Mouse (Mus musculus) CH12F3 (cell line): ENCODE measurements around the gene Mast4.

Experiments
- in situ Hi-C: fragments of 300-500 bp; cut with MboI; formaldehyde crosslinking; loops from 2 replicates; pipeline ENCODE4 v1.14.3; 2020; ENCODE audit warnings: low sequenced_read_pairs

Gene Mast4

DNA sequence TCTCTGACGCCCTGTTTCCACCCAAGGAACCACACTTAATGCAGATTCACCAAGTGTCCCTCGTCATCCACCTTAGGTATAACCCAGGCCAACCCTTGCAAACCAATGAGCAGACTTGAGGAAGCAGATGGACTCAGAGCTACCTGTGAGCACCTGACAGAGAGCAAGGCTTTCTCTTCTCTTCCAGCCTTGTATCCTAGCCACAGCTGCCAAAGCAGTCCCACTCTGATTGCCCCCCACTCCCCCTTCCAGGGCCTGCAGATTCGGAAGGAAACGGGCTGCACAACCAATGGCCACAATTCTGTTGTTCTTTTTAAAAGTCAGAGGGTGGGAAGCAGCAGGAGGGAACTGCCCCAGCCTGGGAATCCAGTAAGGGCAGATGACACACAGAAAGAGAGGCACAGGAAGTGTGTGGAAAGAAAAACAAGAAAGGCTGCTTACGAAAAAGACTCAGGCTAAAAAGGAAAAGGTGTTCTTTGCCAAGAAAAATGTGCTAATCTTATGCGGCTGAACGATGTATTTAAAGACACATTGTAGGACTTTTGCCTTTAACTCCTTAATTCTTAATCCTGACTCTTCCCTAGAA, 266.6 kb downstream of the Mast4 start:
- in situ Hi-C loops: no loop called here

DNA sequence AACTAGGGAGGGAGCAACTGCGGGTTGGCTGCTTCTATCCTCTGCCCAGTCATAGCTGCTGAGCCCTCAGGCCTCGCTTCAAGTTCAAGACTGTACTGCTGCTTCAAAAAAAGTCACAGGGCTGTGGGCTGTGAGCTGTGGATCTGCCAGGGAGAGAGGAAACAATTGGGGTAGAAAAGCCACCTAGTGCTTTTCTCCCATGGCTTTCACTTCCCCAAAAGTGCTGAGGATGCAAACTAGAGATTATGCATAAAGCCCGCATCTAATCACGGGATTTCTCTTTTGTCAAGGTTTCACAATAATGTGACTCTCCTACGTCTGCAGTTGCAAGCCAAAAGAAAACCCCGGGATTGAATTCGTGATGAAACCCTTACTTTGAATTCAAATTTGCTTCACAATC, 268.9 kb downstream of the Mast4 start:
- in situ Hi-C loops: no loop called here

DNA sequence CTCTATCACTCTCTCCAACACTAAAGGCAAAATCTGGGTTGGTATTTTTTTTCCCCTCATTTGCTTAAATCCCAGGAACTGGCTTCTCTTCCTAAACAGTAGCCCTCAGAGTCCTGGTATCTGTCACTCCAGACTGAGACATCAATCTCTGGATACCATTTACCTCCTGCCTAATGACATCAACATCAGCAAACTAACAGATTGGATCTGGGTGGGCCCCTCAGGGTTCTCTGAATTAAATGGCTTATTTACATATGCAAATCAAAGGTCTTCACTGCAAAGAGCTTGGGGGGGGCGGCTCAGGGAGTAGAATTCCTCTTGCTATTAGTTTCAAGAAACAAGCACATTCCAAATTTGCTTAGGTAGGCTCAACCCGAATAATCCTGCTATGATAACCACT, 272.6 kb downstream of the Mast4 start:
- in situ Hi-C loops: no loop called here

DNA sequence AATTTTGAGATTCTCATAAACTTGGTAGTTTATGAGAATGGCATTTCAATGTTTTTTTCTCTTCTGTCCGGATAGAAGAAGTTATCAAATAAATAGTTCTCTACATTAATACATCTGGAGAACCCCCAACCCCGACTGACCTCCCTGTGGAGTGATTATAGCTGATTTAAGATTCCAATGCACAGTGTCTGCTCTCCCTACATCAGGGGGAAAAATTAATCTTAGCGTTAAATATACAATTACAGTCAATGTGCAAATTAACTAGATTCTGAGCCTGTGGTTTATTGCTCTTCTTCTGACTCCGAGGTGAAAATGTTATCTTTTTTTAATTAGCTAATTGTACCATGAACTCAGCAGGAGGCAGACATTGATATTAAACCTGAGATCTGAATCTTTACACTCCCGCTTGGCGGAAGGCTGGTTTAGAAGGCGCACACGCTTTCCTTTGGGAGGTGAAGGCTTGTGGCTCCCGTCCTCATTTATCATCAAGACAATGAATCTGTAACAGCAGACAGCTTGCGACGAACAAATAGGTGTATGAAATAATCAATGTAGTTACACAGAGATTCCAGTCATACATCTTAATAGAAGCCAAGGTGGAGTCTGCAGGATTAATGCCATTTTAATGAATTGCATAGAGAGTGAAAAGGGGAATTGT, 274.2 kb downstream of the Mast4 start:
- in situ Hi-C loops: no loop called here

DNA sequence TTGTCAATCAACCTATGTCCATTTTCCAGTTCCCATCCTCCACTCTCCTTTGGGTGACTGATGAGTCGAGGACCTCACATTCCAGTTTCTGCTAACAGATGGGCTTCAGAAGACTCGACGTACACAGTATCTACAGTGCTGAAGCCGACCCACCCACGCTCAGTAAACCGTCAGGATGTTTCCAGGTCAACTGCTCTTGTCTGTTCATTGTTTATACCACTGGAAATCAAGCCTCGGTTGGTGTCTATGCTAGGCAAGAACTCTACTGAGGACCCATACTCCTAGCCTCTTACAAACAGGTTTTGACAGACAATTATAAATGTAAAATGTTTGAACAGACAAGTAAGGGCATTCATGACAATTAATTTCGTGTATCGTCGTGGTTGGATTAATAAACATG, 277.8 kb downstream of the Mast4 start:
- in situ Hi-C loops: no loop called here

DNA sequence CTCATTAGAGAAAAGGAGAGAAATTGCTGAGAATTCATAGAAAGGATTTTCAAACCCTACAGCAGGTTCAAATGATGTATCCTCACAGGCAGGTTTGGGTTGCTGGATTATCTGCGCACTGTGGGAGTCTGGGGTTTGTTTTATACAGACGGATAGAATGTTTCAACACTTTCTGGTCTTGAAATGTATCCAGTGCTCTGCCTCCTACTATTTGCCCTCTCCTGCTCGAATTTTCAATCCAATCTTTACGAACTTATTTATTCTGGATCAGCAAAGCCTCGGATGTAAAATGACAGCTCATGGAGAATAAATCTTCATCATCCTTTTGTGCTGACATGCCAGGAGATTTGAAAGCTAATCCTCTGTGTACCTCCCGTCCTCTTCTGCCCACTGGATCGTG, 281.6 kb downstream of the Mast4 start:
- in situ Hi-C loops: no loop called here

DNA sequence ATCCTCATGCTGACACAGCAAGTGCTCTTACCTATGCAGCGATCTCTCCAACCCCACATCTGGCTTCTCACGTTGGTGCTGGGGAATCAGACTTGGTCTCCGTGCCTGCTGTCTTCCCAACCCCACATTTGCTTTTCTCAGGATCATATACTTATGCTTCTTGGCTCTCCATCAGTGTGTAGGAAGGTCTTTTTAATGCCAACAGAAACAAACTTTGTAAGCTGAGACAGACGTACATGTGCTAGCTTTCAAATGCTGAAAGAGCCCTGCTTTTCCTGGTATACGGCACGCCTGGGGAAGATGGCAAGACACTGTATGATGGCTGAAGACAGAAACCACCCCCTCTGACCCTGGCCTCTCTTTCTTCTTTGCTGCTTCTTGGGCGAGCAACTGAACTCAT, 285.3 kb downstream of the Mast4 start:
- in situ Hi-C loops: no loop called here

DNA sequence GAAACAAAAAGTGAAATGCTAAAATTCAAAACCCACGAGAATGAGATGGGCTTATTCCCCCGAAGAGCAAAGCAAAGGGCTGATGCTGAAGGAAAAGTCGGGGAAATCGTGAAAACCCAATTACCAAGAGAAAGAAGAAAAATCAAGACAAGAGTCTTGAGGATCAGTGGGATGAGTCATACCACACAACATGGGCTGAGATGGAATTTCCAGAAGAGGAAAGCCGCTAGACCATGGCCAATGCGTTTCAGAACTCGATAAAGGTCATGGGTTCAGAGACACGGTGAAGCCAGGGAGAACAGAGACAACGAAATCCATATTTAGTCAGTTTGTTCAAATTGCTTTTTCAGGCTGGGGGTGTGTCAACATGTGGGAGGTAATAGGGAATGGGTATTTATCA, 290.6 kb downstream of the Mast4 start:
- in situ Hi-C loops: no loop called here

DNA sequence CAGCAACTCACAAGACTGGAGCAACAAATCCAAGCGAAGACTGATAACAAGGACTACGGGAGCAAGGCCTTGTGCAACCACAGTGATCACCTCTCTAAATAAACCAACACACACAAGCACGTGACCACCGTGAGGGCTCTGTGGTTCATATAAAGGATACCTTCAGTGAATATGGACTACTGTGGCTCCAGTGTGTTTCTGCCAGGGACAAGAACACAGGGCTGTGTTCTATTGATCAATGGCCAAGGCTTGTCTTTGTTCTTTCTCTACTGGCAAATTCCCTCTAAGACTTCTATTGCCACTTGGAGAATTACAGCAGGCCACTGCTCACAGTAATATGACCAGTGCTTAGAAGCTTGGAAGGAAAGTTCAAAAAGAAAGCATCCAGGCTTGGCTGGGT, 291.3 kb downstream of the Mast4 start:
- in situ Hi-C loops: no loop called here

DNA sequence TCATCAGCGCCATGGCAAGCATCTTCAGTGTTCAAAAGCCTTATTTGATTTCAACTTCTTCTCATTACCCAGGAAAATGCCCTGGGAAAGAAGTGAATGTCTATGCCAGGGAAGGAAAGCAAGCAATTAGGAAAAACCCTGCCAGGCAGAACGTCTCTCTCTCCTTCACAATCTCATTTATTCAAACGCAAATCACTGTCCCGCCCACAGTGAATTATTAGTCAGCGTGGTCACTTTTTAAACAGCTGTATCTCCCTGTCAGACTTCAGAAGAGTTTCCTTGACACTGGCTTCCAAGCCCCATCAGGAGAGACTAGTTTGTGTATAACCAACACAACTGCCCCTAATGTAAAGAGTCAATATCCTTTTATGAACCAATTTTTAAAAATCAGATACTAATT, 296.8 kb downstream of the Mast4 start:
- in situ Hi-C loops: no loop called here

DNA sequence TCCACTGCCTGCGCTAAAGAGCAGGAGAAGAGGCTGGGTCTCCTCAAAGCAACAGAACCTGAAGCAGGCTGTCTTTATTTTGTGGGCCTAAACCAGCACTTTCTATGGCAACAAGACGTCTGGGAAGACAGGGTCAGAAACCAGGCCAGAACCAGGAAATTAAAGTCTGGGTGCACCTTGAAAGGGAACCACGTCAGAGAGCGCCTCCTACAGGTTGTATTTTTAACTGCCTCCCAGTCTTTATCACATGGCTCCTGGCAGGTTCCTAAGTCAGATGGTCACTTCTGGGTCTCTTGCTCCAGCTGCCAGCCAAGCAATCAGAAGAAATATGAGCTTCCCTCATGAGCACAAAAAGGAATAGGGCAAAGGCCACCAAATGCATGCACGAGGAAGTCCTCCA, 304.9 kb downstream of the Mast4 start:
- in situ Hi-C loops: no loop called here

DNA sequence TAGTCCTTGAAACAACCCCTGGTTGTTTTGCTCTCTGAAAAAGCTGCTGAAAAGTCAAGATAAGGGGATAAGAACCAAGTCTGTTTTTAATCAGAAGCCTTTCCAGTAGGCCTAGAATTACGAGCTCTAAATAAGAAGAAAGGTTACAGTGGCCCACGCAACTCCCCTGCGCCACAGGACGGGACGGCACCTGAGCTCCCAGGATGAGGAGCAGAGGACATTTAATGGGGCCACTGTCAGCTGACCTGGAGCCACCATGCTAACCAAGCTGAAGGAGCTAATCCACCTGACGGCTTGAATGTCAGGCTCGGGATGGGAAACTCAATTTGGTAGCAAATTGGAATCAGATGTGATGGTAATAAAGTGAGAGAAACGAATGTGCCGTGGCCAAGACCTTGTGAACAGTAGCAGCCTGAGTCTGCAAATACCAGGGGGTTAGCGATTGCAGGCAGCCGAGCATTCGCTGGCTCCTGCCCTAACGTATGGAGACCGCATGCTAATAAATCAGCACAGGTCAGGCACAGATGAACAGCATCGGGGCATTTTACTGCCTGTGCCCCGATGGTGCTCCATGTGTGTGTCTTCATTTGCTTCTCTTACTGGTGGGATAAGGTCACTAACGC, 306.7 kb downstream of the Mast4 start:
- in situ Hi-C loops: no loop called here

DNA sequence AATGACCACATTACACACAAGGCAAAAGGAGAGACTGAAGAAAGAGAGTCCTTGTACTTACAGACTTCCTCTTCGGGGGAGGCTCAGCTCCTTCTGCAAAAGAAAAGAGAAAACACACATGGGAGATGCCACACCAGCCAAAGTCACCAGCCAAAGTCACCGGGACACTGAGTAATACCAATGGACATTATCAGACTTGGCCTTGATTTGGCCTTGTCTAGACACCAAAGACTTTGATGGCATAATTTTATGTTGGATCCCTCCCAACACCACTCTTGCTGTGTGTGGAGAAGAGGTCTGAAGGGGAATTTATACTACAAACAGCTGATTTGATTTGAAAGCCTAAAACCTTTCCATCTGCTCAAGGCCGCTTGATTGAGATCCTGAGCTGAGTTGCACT, 308.8 kb downstream of the Mast4 start:
- in situ Hi-C loops: no loop called here

DNA sequence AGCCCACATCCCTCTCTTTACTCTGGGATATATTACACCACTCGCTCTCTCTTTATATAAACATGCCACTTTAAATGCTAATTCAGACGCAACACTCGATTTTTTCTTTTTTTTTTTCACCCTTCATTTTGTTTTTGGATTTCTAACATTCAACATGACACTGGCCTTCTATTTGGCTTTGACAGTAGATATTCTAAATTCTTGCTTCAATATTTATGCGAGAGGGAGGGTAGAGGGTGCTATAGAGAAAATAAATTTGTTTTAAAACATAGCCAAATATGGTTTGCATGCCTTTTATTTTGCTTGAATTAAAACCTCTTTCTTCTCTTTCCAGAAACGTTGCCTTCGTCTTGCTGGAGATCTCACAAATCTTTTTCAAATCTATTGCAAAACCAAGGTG, 315.8 kb downstream of the Mast4 start:
- in situ Hi-C loops: no loop called here

DNA sequence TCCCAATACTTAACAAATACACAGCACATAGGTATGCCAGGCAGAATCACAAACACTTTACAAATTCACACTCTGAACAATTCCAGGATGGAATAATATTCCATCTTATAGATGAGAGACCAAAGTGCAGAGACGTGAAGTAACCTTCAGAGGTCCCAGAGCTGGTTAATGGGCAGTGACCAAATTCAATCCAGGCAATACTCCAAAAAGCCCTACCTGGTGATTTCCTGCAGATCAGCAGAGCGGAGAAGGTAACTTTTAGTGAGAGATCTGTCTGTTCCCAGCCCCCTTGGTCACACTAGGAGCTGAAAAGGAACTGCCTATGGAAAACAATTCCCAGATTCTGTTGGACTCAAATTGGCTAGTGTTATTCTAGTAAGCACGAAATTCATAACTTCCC, 316.6 kb downstream of the Mast4 start:
- in situ Hi-C loops: no loop called here

DNA sequence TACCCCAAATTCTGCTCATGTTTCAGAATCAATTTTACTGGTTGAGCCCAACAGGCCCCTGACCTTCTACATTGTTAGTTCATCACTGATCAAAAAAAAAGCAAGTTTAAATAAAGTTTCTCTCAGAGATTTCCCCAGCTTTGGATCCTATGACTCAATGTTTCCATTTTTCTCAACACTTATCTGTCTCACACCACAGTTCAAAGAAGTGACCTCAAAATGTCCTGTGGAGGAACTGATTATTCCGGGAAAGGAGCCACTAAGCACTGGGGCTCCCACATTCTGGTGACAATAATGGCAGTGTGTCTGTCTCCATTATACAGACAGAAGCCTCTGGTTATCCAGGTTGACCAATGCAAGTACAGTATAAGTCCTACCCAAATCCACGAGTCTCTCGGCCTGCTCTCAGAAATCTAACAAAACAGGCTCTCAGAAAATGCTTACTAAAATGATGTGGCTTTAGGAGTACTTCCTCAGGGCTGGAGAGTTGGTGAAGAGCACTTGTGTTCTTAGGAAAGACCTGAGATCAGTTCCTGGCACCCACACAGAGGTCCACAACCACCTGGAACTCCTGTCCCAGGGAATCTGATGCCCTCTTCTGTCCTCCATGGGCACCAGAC, 319.1 kb downstream of the Mast4 start:
- in situ Hi-C loops: no loop called here

DNA sequence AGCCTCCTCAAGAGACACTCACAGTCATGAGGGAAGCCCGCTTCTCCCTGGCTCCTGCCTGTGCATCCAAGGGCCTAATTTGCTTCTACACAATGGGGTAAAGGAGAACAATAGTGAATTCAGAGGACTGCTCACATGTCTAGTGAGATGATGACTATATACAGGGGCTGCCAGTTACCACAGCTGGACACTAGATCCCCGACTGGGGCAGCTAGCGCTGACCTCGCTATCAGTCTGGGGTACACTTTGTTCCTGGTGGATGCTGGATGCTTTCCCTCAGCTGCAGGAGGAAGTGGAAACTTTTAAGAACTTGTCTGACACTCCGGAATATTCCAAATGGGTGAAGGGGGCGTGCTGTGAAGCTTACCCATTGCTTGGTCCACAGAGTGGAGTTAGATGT, 319.7 kb downstream of the Mast4 start:
- in situ Hi-C loops: no loop called here

DNA sequence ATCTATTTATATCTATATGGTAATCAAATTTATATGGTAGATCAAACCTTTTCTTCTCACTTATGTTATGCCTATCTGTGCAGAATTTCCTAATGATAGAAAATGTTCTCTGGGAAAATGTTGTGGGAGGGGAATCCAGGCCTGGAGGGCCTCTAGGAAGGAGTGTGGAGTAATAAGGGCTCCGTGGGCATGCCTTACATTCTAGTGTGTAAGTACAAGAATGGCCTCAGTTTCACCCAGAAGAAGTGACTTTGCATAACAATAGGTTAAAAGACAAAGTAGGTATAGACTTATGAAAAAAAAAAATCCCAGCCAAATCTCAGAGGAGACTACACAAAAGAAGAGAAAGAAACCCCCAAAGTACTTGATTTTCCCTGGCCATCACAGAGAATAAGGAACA, 320.1 kb downstream of the Mast4 start:
- in situ Hi-C loops: no loop called here

DNA sequence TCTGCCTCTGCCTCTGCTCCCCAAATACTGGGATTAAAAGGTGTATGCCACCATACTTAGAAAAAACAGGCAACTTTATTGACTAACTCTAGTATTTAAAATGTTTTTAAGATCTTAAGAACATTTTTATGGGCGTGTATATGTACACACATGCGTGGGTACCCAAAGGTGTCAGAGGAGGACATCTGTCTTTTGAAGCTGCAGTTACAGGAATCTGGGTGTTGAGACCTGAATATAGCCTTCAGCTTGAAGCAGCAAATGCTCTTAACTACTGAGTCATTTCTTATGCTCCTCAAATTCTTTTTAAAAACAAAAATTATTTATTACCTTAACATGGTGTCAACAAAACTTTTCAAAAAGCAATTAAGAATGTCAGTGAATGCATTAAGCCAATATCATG, 329.1 kb downstream of the Mast4 start:
- in situ Hi-C loops: no loop called here

DNA sequence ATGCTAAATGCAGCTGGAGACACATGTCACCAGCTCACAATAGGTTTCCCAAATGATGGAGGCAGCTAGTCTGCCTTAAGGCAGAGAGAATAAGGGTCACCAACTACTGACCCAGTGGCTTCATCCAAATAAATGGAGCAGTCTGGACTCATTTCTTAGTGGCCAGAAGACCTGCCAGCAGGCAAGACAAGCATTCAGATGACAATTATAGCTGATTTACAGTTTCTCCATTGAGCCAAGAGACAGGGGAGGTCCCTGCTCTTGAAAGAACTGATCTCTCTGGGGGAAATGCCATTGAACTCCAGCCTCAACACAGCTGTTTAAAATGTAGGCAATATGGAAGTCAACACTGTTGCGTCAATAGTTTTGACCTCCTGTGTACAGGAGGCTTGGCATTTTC, 332.5 kb downstream of the Mast4 start:
- in situ Hi-C loops: no loop called here

DNA sequence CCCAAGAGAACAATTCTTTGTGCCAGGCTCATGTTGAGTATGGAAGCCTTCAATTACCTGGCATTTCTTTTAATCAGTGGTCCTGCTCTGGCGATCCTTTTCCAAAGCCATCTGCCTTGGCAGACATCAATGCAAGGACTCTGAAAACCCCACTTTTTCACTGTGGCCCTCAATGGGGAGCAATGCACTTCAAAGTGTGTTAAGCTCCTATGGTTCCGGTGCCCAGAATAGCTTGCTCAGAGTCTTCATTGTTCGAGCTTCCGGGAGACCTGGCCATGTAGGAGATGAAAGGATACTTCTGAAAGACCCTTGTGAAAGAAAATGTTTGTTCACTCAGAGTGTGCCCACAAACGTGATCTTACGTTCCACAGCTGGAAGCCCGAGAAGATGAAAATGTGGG, 333.4 kb downstream of the Mast4 start:
- in situ Hi-C loops: no loop called here

DNA sequence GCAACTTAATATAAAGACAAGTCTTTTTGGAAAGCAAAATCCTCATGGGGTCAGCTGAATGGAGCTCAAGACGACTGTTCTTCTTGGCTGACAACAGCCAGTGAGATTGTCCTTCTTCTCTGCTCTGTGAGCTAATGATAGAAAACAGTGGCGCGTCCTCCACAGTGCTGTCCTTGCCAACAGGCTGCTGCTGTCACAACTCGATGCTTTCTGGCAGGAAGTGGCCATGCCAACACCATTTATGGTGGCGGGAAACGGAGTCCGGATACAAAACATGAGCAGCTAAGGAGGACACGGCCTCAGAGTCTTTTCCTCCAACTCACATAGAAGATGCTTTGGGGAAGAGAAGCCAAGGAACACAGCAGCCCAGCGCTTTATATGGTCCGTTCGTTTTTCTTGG, 340.2 kb downstream of the Mast4 start:
- in situ Hi-C loops: no loop called here
